Mouse (Mus musculus) adrenal gland (tissue): ENCODE measurements at regions not wholly inside any gene's neighbourhood (a gene's known extent, or its start where the extent isn't known, plus 50 kb on each side); places are given as distances from the start of the nearest gene placed in this dataset.

Source experiments
- intact Hi-C: fragments of 180-260 bp; cut with DNase I; formaldehyde crosslinking; loops from one replicate; pipeline ENCODE4 v1.15.1; 2025

- intact Hi-C loops: no loop called here
Observed at GRCm38 (mm10) chr2:51342421-51342820, 193.5 kb upstream of the Rnd3 start.

- intact Hi-C loops: no loop called here
Observed at GRCm38 (mm10) chr2:51334437-51334836, 185.5 kb upstream of the Rnd3 start.

GRCm38 (mm10) chr2:51327081-51327480 lies 178.2 kb upstream of the Rnd3 start:
- intact Hi-C loops: no loop called here

GRCm38 (mm10) chr2:51321676-51322075 lies 172.8 kb upstream of the Rnd3 start:
- intact Hi-C loops: no loop called here

- intact Hi-C loops: loop anchor here (10.0 kb wide), 1 partner anchor 508 kb away; no protein-coding TSS in a partner anchor
Observed at GRCm38 (mm10) chr2:51316452-51316851, 167.5 kb upstream of the Rnd3 start.

- intact Hi-C loops: loop anchor here (10.0 kb wide), 1 partner anchor 511 kb away; no protein-coding TSS in a partner anchor
Observed at GRCm38 (mm10) chr2:51313414-51313813, 164.5 kb upstream of the Rnd3 start.

GRCm38 (mm10) chr2:51306257-51306656 lies 157.3 kb upstream of the Rnd3 start:
- intact Hi-C loops: no loop called here

GRCm38 (mm10) chr2:51305411-51305810 lies 156.5 kb upstream of the Rnd3 start:
- intact Hi-C loops: no loop called here

- intact Hi-C loops: no loop called here
Observed at GRCm38 (mm10) chr2:51304694-51305093, 155.8 kb upstream of the Rnd3 start.

GRCm38 (mm10) chr2:51290659-51291260 lies 141.8 kb upstream of the Rnd3 start:
- intact Hi-C loops: no loop called here

GRCm38 (mm10) chr2:51288678-51289077 lies 139.8 kb upstream of the Rnd3 start:
- intact Hi-C loops: no loop called here

- intact Hi-C loops: no loop called here
Observed at GRCm38 (mm10) chr2:51285632-51286031, 136.7 kb upstream of the Rnd3 start.

GRCm38 (mm10) chr2:51284781-51285225 lies 135.9 kb upstream of the Rnd3 start:
- intact Hi-C loops: no loop called here

- intact Hi-C loops: no loop called here
Observed at GRCm38 (mm10) chr2:51279396-51280045, 130.6 kb upstream of the Rnd3 start.

GRCm38 (mm10) chr2:51278824-51279223 lies 129.9 kb upstream of the Rnd3 start:
- intact Hi-C loops: no loop called here

- intact Hi-C loops: no loop called here
Observed at GRCm38 (mm10) chr2:51278356-51278755, 129.4 kb upstream of the Rnd3 start.

GRCm38 (mm10) chr2:51276591-51276990 lies 127.7 kb upstream of the Rnd3 start:
- intact Hi-C loops: no loop called here

GRCm38 (mm10) chr2:51273300-51273699 lies 124.4 kb upstream of the Rnd3 start:
- intact Hi-C loops: no loop called here

GRCm38 (mm10) chr2:51268532-51268931 lies 119.6 kb upstream of the Rnd3 start:
- intact Hi-C loops: no loop called here

GRCm38 (mm10) chr2:51267662-51268061 lies 118.8 kb upstream of the Rnd3 start:
- intact Hi-C loops: no loop called here

GRCm38 (mm10) chr2:51262506-51262905 lies 113.6 kb upstream of the Rnd3 start:
- intact Hi-C loops: no loop called here

GRCm38 (mm10) chr2:51250798-51251197 lies 101.9 kb upstream of the Rnd3 start:
- intact Hi-C loops: no loop called here

GRCm38 (mm10) chr2:51241573-51241972 lies 92.7 kb upstream of the Rnd3 start:
- intact Hi-C loops: no loop called here
